Mouse (Mus musculus): ENCODE data around the gene Copz1.

DNA sequence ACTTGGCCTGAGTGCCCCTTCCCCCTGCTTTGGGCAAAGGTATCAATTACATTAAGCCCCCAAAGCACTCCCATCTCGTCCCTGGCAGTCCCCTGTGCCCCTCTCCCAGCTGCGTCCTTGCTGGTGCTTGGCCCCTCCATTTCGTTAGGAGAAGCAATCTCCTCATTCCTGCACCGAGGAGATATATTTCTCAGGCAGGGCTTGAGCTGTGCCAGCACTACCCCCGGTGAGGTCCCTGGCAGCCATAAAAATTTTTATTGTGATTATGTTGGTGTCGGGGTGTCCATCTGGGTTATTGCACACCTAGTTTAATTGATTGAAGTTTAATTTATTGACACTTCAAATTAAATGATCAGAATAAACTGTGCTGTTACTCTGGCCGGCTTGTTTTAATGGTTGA lies 5.4 kb downstream of the Copz1 start:
- TF ChIP-seq SIN3A (IDR thresholded peaks at IDR 0.05; ENCODE audit: low read length) (no peak), CHD1 (IDR thresholded peaks at IDR 0.05; ENCODE audit: low read depth, low read length) (no peak), CTCF (conservative IDR thresholded peaks at IDR 0.05 in 1 of 2, IDR thresholded peaks at IDR 0.05 in 1 of 2; ENCODE audit: low read depth in 2 of 2, low read length in 2 of 2) (no peak), POLR2A (IDR thresholded peaks at IDR 0.05; ENCODE audit: low read depth, low read length) (no peak), ZC3H11A (IDR thresholded peaks at IDR 0.05; ENCODE audit: low read depth, low read length) (no peak)
